Mouse (Mus musculus) gastrocnemius, adult 2 months (tissue): ENCODE results near the gene Eaf2. TPM values are rescaled to one million over a fixed set of nuclear protein-coding genes. Genes with fewer than 3 reads are reported as not detected.
"Not testable (repeated sequence)": the region's sequence is repeated elsewhere in the genome, so short reads cannot be mapped to it uniquely, and the experiment has no call there.

Experiments
- DNase-seq: peaks from one replicate; pipeline ENCODE4 v3.0.0; 2022
- H3K27ac ChIP-seq: fragments of 200-600 bp; 2 replicates; pipeline ENCODE4 v1.8.1; 2022; ENCODE audit warnings: mild to moderate bottlenecking
- H3K4me3 ChIP-seq: fragments of 200-600 bp; 2 replicates; pipeline ENCODE4 v1.8.1; 2022; ENCODE audit warnings: mild to moderate bottlenecking, moderate library complexity
- CTCF ChIP-seq: fragments of 200-600 bp; IDR thresholded peaks from 2 replicates; pipeline ENCODE4 v1.8.1; 2022; ENCODE audit warnings: antibody characterized with exemption, mild to moderate bottlenecking, moderate library complexity
- intact Hi-C: fragments of 180-260 bp; cut with DNase I; formaldehyde crosslinking; loops from one replicate; pipeline ENCODE4 v1.15.1; 2025
- total RNA-seq, 2 experiments: library from RNA; stranded (reverse); gene quantifications; 2 replicates each; pipeline ENCODE4 v1.2.3; 2021

Gene Eaf2
- total RNA-seq, 2 experiments from 2014 or later, result 0.25 TPM; not detected in 1

DNA sequence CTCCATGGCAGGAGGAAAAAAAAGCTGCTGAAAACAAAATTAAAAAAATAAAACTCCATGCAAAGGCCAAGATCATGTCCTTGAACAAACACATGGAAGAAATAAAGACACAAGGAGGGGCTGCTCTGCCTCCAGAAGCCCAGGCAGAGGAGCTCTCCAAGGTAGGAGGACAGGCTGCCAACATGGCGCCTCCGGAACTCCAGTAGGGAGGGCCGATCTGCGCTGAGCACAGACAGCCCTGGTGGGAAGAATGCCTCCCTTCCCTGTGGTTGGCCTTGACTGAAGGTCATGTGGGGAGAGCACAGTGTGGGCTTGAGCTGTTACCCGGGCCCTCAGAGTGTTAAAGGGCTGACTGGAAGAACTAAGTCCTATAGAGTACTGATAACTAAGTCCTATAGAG is 12.7 kb upstream of the Eaf2 start:
- intact Hi-C loops, result loop anchor here (5.0 kb wide), 1 partner anchor 120 kb away; no protein-coding TSS in a partner anchor
- DNase-seq, result no peak
- Histone ChIP-seq H3K27ac (no peak overlapping the region), H3K4me3 (no peak overlapping the region)
- TF ChIP-seq CTCF, result no peak

DNA sequence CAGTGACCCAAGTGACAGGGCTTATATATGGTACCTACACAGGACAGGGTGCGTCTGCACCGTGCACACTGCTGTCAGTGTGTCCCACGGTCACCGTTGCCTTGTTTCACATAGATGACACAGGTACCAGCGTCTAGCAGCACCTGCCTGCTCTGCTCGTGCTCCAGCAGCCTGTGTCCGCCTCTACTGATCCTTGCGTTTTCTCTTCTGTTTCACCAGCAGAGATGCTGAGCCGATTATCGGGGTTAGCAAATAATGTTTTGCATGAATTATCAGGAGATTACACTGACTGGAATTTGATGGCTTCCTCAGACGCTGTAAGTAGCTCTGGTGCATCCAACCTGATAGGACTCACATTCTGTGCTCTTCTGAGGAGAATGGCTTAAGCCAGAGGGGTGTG is 11.1 kb upstream of the Eaf2 start:
- TF ChIP-seq CTCF, result no peak
- no peak overlapping the region for H3K4me3 ChIP-seq
- H3K27ac ChIP-seq, result no peak overlapping the region
- DNase-seq, result no peak
- intact Hi-C loops, result loop anchor here (5.0 kb wide), 1 partner anchor 121 kb away; no protein-coding TSS in a partner anchor

DNA sequence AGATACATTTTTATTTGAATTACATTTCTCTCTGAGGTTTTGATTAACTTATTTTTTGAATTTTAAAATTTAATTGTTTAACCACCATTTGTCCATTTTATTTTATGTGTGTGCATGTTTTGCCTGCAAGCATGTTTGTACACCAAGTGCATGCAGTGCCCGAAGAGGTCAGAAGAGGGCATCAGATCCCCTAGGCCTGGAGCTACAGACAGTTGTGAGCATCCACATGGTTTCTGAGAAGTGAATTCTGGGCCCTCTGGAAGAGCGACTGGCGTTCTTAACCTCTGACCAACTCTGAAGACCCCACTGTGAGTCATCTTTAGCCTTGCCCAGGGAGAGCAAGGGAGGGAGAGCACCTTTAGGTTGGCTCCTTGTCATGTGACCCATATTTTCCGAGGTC is 10.1 kb upstream of the Eaf2 start:
- TF ChIP-seq CTCF, result peak; percentile 56
- Histone ChIP-seq H3K27ac (no peak overlapping the region), H3K4me3 (no peak overlapping the region)
- intact Hi-C loops, result loop anchor here (5.0 kb wide), 2 partner anchors 52 to 122 kb away; no protein-coding TSS in a partner anchor
- DNase-seq, result peak; percentile 39

DNA sequence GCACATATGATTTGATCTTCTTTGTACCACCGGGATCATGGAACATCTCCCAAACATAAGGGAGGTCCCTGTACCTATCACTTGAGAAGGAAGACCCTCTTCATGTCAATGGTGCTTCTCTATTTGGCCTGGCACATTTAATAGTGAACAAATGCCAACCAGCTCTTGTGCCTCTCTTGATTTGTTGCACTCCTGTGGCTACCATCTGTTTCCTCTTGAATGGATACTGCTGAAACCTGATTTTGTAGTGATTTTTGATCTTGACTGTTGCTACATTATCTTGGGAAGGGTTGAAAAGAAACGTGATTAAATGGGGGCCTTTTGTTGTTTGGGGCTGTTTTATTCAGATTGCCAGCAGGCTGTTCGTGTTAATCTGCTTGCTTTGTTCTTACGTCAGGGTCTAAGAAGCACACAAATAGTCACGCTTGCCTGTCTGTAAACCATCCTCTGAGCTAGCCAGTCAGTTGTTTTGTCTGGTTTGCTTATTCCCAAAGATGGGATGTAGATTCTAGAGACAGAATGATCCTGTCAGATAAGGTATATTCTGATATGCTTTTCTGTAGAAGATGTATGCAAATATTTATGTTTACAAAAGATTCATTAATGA is 8.0 kb upstream of the Eaf2 start:
- no peak for DNase-seq
- H3K27ac ChIP-seq, result no peak overlapping the region
- H3K4me3 ChIP-seq, result no peak overlapping the region
- intact Hi-C loops, result loop anchor here (5.0 kb wide), 1 partner anchor 54 kb away; no protein-coding TSS in a partner anchor
- no peak for TF ChIP-seq CTCF

DNA sequence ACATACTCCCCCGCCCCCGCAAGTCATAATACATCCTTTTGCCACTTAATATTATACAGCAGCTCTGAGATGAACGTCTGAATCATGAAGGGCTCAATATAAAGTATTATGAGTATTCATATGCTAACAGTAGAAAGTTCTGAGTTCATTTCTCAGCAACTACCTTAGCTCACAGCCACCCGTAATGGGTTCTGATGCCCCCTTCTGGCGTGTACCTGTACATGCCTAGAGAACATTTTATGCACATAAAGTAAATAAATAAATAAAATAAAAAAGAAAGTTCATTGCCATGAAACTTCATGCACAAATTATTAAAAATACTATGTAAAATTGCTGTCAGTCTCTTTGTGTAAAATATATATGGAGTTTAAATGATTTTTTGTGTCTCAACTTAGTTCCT is 2.5 kb upstream of the Eaf2 start:
- peak; percentile 47 for TF ChIP-seq CTCF
- no peak overlapping the region for H3K27ac ChIP-seq
- intact Hi-C loops, result no loop called here
- DNase-seq, result no peak
- no peak overlapping the region for H3K4me3 ChIP-seq

DNA sequence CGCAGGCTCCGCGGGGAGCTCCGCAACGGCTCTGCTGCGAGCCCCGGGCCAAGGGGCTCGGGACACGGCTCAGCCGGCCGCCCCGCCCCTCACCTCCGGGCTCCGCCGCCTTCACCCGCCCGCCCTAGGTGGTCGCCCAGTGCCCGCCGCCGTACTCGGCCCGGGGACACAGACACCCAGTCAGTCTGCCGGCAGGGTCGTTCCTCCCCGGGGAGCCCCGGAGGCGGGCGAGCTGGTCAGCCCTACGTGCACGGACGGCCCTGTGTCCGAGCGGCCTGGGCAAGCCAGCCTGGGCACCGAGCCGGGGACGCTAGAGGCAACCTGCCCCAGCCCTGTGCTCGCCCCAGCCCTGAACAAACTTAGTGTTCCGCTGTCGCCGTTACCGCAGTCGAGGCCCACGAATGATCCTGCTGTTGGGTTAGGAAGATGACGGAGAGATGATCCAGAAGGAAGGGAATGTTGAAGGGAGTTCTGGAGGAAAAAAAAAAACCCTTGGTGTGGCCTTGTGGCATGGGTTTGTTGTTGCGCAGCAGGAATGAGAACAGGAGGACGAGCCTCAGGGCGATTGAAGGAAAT is 561 bp upstream of the Eaf2 start:
- DNase-seq, result peak; percentile 84
- intact Hi-C loops, result loop anchor here (2.0 kb wide), 1 partner anchor 135 kb away; the partner anchor contains the start of gene Polq
- Histone ChIP-seq H3K27ac (peak overlapping the region; percentile 96), H3K4me3 (peak overlapping the region; percentile 84)
- TF ChIP-seq CTCF, result no peak

DNA sequence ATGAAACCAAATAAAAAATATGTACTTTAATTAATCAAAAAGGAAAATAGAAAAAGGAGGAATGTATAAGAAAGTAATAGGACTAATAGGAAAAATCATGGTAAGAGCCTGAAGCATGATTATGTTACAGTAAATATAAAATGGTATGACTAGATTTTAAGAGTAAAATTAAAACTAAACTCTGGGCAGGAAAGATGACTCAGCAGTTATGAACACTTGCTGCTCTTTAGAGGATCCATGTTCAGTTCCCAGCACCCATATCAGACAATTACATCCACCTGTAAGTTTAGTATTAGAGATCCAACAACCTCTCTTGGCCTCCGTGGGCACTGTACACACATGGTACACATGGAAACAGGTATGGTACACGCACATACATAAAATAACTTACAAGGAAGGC is 5.4 kb downstream of the Eaf2 start:
- Histone ChIP-seq H3K27ac (no peak overlapping the region), H3K4me3 (no peak overlapping the region)
- no peak for DNase-seq
- TF ChIP-seq CTCF, result no peak
- intact Hi-C loops, result no loop called here

DNA sequence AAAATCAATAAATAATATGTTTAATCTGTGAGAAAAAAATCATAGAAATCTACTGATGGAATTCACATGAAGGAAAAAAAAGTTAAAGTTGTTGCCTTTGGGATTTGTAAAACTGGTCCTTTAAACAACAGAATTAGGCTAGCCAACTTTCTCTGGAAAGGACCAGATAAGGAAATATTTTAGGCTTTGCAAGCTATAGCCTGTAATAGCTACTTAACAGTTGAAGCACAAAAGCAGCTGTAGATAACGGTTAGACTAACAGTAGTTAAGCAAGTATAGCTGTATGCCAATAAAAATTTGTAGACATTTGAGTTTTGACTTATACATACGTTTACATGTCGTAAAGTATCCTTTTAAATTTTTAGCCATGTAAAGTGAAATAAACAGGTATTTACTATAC is 11.2 kb downstream of the Eaf2 start:
- intact Hi-C loops, result no loop called here
- TF ChIP-seq CTCF, result no peak
- H3K27ac ChIP-seq, result no peak overlapping the region
- H3K4me3 ChIP-seq, result no peak overlapping the region
- no peak for DNase-seq

DNA sequence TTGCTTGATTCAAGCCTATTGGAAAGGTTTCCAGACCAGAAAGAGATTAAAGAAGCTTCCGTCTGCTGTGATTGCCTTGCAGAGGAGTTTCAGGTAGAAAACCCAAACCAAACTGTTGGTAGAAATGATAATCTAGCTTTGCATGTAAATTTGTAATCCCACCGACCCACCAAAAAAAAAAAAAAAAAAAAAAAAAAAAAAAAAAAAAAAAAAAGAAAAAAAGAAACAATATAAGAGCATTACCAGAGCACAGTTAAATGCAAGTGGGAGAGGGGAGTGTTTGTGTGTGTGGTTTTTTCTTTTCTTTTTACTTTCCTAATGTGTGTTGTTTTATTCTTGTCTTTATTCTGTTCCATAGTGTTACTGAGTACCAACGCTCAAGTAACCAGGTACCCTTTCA is 23.6 kb downstream of the Eaf2 start:
- intact Hi-C loops, result no loop called here
- no peak for DNase-seq
- Histone ChIP-seq H3K27ac (no peak overlapping the region), H3K4me3 (no peak overlapping the region)
- TF ChIP-seq CTCF, result no peak

DNA sequence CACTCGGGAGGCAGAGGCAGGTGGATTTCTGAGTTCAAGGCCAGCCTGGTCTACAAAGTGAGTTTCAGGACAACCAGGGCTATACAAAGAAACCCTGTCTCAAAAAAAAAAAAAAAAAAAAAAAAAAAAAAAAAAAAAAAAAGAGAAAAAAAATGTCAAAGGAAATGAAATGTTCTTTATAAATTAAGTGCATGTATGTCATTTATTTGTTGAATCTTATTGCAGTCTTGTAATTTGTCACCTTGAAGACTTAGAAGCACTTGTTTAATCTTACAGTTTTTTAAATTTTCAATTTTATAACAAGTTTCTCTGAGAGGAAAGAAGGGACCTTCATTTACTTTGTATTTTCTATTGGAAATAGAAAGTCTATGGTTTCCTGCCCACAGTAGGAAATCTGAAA is 27.9 kb downstream of the Eaf2 start:
- DNase-seq, H3K27ac ChIP-seq, H3K4me3 ChIP-seq, intact Hi-C loops: not testable (repeated sequence)

DNA sequence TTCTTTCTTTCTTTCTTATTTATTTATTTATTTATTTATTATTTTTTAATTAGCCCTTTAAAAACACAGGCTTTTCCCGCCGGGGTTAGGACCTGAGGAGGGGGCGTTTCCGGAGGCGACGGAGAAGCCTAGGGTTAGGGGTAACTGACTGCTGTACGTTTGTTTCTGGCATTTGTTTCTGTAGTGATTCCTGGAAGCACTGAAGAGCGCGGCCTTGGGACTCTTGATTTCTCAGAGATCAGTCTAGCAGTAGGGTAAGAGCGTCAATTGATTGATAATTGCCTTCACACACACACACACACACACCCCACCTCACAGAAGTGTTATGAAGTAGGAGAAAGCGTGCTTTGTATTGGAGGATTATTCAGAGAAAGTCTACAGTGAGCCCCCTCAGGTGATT is 46.0 kb downstream of the Eaf2 start:
- intact Hi-C loops, result loop anchor here (5.0 kb wide), 1 partner anchor 183 kb away; the partner anchor contains the start of gene Polq

DNA sequence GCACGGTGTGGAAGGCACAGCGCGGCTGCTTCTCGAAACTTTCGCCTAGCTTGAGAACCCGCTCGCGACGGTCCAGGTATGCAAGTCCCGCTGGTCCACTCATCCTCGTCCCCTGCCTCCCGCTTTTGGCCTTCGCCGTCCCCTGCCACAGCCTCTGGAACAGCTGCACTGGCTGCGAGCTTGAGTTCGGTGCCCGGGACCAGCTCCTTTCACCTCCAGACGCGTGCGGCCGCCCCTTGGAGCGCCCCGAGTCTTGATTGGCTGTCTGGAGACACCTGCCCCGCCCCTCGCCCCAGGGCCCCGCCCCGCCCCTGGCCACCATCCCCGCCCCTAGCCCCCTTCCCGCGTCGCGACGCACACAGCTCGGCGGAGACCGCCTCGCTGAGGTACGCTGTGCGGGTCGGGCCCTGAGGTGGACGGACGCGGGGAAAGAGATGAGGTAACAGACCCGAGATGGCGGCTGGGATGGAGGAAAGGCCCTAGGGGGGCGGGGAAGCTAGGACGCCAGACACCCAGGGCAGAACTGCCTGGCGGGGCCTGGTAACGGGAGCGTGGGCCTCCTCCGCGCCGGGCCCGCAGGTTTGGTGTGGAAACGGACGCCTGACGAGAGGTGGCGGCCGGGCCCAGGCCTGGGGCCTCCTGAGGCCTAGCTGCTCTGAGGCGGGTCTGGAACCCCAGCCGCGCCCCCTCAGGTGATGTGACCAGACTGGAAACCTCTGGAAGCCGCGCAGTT is 46.6 kb downstream of the Eaf2 start, which contains the start of gene Iqcb1:
Gene Iqcb1, plus strand, starts transcription at position 332 of the 733 bp plus-strand sequence.
- Histone ChIP-seq H3K4me3 (peak within 1 kb of the TSS; percentile 79), H3K27ac (peak within 1 kb of the TSS; percentile 78)
- no peak for TF ChIP-seq CTCF
- DNase-seq, result peak; percentile 89
- intact Hi-C loops, result loop anchor here (5.0 kb wide), 1 partner anchor 184 kb away; the partner anchor contains the start of gene Polq

More for the DNA sequence above, 46.0 kb downstream of the Eaf2 start:
- H3K27ac ChIP-seq, result peak overlapping the region; percentile 78
- no peak for DNase-seq
- peak overlapping the region; percentile 79 for H3K4me3 ChIP-seq
- no peak for TF ChIP-seq CTCF

DNA sequence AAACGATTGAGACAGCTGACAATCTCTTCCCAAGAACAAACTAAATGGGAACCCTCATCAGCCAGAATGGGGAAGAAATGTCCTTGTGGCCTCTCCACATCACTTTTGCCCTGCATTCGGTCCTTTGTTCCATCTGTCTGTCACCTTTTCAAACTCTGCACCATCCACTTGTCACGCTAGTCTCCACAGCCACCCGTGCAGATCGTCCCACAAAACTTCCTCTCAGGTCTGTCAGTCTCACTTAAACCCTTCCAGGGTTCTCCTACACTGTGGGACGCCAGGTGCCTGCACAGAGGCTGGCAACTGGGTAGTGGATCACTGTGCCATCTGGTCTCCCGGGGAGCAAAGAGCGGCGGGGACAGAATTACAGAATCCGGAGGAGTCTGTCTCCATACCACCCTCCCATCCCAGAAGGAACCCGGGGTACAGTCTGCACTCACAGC is 47.2 kb downstream of the Eaf2 start:
- H3K27ac ChIP-seq, result peak overlapping the region; percentile 78; the same call in 1 of the 2 replicates
- no peak for TF ChIP-seq CTCF
- H3K4me3 ChIP-seq, result peak overlapping the region; percentile 79
- intact Hi-C loops, result loop anchor here (5.0 kb wide), 1 partner anchor 185 kb away; the partner anchor contains the start of gene Polq
- DNase-seq, result no peak
